Mouse (Mus musculus) heart, adult 2 months (tissue): ENCODE results near the gene Kctd2.

Experiments used
- CTCF ChIP-seq: fragments of 200-600 bp; IDR thresholded peaks from 2 replicates; pipeline ENCODE4 v1.8.1; 2022; ENCODE audit warnings: antibody characterized with exemption, mild to moderate bottlenecking, moderate library complexity
- EP300 ChIP-seq: fragments of 200-500 bp; IDR thresholded peaks from 2 replicates; pipeline ENCODE4 v1.6.1; 2011; ENCODE audit warnings: low read depth, low read length, control low read depth; ENCODE audit not compliant: insufficient read depth

- TF ChIP-seq EP300, result no peak
- no peak for TF ChIP-seq CTCF
Measured at GRCm38 (mm10) chr11:115455619-115456018, 35.7 kb downstream of the Kctd2 start.
